ENCODE assay signal across 10 mouse cellular contexts in the genomic region with DNA sequence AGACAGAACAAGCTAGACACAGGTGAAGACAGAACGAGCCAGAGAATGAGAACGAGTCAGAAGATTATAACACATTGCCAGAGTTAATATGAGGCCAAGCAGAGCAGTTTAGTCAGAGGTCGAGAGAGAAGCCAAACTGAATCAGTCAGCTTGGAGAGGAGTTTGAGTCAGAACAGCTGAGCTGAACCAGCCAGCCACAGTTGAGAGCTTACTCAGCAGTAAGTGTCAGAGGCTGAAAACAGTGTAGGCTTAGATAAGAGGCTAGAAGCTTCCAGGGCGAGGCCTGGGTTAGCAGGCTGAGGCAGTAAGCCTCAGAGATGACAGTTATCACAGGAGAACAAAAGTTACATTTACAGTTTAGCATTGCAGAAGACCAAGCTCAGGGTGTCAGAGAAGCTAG. TPM values are rescaled to one million over a fixed set of nuclear protein-coding genes. Genes with fewer than 3 reads are reported as not detected.
DNase-seq lines count a peak whose midpoint lies in the region; ATAC-seq lines count a peak whose summit lies in the region.
"Had no signal": no experiment of that assay in that cellular context is flagged by ENCODE, and none has a peak within 500 bp of the region (broad histone marks: within the 10 kb centered on the region; RNA-seq: fewer than 3 reads in every experiment).

No protein-coding gene starts in this region.

- DNase-seq in frontal cortex, postnatal 10 days (ENCODE audit: low spot score in 2 of 2) = no peak
- peak; percentile 25 for DNase-seq in 3T3-L1 (ENCODE audit: low read depth, low spot score)
- no peak for DNase-seq in thymus, postnatal 10 days (ENCODE audit: low spot score in 2 of 2)
- DNase-seq in B cell, adult 2 months = no peak
- no peak for DNase-seq in cerebellum, postnatal 36 days
- DNase-seq: heart, postnatal 14 days; right cerebral cortex, adult 18-20 months had no signal

- ATAC-seq in frontal cortex, adult (ENCODE audit: low TSS enrichment) = peak; percentile 25; the same call in 1 of the 2 replicates
- peak; percentile 91 for ATAC-seq in erythroblast, adult 5-6 weeks (replicated peaks; ENCODE audit: low FRiP score, poor library complexity, severe bottlenecking)
- ATAC-seq in megakaryocyte, adult 5-6 weeks (ENCODE audit: poor library complexity, severe bottlenecking) = 0 out of 2 replicates have a peak, but pooled peaks have one; percentile 23

RNA-seq across cellular contexts. Expression of a gene that starts 33.9 kb away (rescaled TPM):
- total RNA-seq in erythroblast, adult 5-6 weeks (2015; ENCODE audit: low replicate concordance) = 667 and 844 TPM in 2 replicates
- total RNA-seq in erythroblast, adult 5-6 weeks (2017; ENCODE audit: low replicate concordance) = 933 and 1,033 TPM in 2 replicates
- total RNA-seq in megakaryocyte, adult 5-6 weeks (2015) = 2,058 and 2,275 TPM in 2 replicates
- 3,397 and 3,773 TPM in 2 replicates for total RNA-seq in megakaryocyte, adult 5-6 weeks (2017)

Comparison
In these comparisons a context has a peak if more than half of its experiments do, and no peak if none do; other contexts are left out.
1. ATAC-seq: peak in every context shown above with its lines; median percentile 91 in erythroblast, adult 5-6 weeks; 25 in frontal cortex, adult; 23 in megakaryocyte, adult 5-6 weeks.